Mouse (Mus musculus): ENCODE measurements around the gene Ctu2. TPM values are rescaled to one million over a fixed set of nuclear protein-coding genes. Genes with fewer than 3 reads are reported as not detected.

Gene Ctu2
- polyA plus RNA-seq, 3 experiments from 2014 or later: 8.1 to 12.5 (median 9.3) TPM

- no peak for ATAC-seq
These were observed 21.2 kb downstream of the Ctu2 start for GRCm38 (mm10) chr8:122497016-122497734.

GRCm38 (mm10) chr8:122497912-122498311 lies 22.0 kb downstream of the Ctu2 start:
- no peak for ATAC-seq

GRCm38 (mm10) chr8:122500856-122501255 lies 24.9 kb downstream of the Ctu2 start:
- peak; percentile 82 for ATAC-seq

- ATAC-seq: no peak
These were observed 35.6 kb downstream of the Ctu2 start for GRCm38 (mm10) chr8:122511552-122511951.

GRCm38 (mm10) chr8:122512392-122512791 lies 36.4 kb downstream of the Ctu2 start:
- no peak for ATAC-seq

GRCm38 (mm10) chr8:122515699-122516098 lies 39.8 kb downstream of the Ctu2 start:
- ATAC-seq: no peak

- ATAC-seq: no peak
These were observed 41.7 kb downstream of the Ctu2 start for GRCm38 (mm10) chr8:122517541-122518190.

- no peak for ATAC-seq
These were observed 44.7 kb downstream of the Ctu2 start for GRCm38 (mm10) chr8:122520611-122521010.

GRCm38 (mm10) chr8:122522796-122523651 lies 47.1 kb downstream of the Ctu2 start:
- no peak for ATAC-seq

GRCm38 (mm10) chr8:122523652-122524360 lies 47.9 kb downstream of the Ctu2 start:
- ATAC-seq: no peak

GRCm38 (mm10) chr8:122524506-122524905 lies 48.6 kb downstream of the Ctu2 start:
- no peak for ATAC-seq

GRCm38 (mm10) chr8:122525004-122525403 lies 49.1 kb downstream of the Ctu2 start:
- ATAC-seq: no peak

- ATAC-seq: no peak
These were observed 50.1 kb downstream of the Ctu2 start for GRCm38 (mm10) chr8:122526084-122526483.

- ATAC-seq: no peak
These were observed 50.7 kb downstream of the Ctu2 start for GRCm38 (mm10) chr8:122526526-122527170.

GRCm38 (mm10) chr8:122527937-122528336 lies 52.0 kb downstream of the Ctu2 start:
- ATAC-seq: no peak

GRCm38 (mm10) chr8:122529159-122529558 lies 53.2 kb downstream of the Ctu2 start:
- ATAC-seq: no peak

GRCm38 (mm10) chr8:122531312-122531711 lies 55.4 kb downstream of the Ctu2 start:
- ATAC-seq: no peak

Other genes starting within 250 kb of the Ctu2 start
- gene Zfpm1, start 194.0 kb upstream of the Ctu2 start, polyA plus RNA-seq (2017; shearing (Covaris generic)): 1 to 10 TPM in 2 of 3 experiments, under 1 TPM in 1; 0.65 to 2.6 (median 1.3) TPM
- gene Trhr2, start 115.4 kb upstream of the Ctu2 start, polyA plus RNA-seq (2017; shearing (Covaris generic)): not detected
- 10 to 100 TPM; 12.0 to 16.0 (median 13.0) TPM for gene Zc3h18, start 99.5 kb upstream of the Ctu2 start, polyA plus RNA-seq (2017; shearing (Covaris generic))
- gene Il17c, start 54.1 kb upstream of the Ctu2 start, polyA plus RNA-seq (2017; shearing (Covaris generic)): under 1 TPM in 1 of 3 experiments, not detected in 2; 0.64 TPM
- 100 to 1,000 TPM; 664 to 875 (median 733) TPM for gene Cyba, start 43.2 kb upstream of the Ctu2 start, polyA plus RNA-seq (2017; shearing (Covaris generic))
- gene Mvd, start 32.7 kb upstream of the Ctu2 start, polyA plus RNA-seq (2017; shearing (Covaris generic)): 10 to 100 TPM in 2 of 3 experiments, 1 to 10 TPM in 1; 6.6 to 15.3 (median 12.7) TPM
- 10 to 100 TPM in 1 of 3 experiments, 1 to 10 TPM in 2; 2.6 to 13.9 (median 3.9) TPM for gene Snai3, start 15.4 kb upstream of the Ctu2 start, polyA plus RNA-seq (2017; shearing (Covaris generic))
- 10 to 100 TPM; 30.5 to 56.1 (median 31.2) TPM for gene Rnf166, start 79 bp upstream of the Ctu2 start, polyA plus RNA-seq (2017; shearing (Covaris generic))
- 10 to 100 TPM; 12.9 to 16.2 (median 14.5) TPM for gene Piezo1, start 75.2 kb downstream of the Ctu2 start, polyA plus RNA-seq (2017; shearing (Covaris generic))
- 10 to 100 TPM; 11.5 to 19.8 (median 11.7) TPM for gene Cdt1, start 91.9 kb downstream of the Ctu2 start, polyA plus RNA-seq (2017; shearing (Covaris generic))
- 100 to 1,000 TPM; 168 to 215 (median 192) TPM for gene Aprt, start 100.8 kb downstream of the Ctu2 start, polyA plus RNA-seq (2017; shearing (Covaris generic))
- 10 to 100 TPM in 2 of 3 experiments, 1 to 10 TPM in 1; 8.3 to 11.6 (median 10.6) TPM for gene Galns, start 135.3 kb downstream of the Ctu2 start, polyA plus RNA-seq (2017; shearing (Covaris generic))
- 10 to 100 TPM; 57.7 to 82.5 (median 80.6) TPM for gene Trappc2l, start 135.5 kb downstream of the Ctu2 start, polyA plus RNA-seq (2017; shearing (Covaris generic))
- gene Pabpn1l, start 146.6 kb downstream of the Ctu2 start, polyA plus RNA-seq (2017; shearing (Covaris generic)): not detected
- gene Cbfa2t3, start 223.0 kb downstream of the Ctu2 start, polyA plus RNA-seq (2017; shearing (Covaris generic)): under 1 TPM; 0.31 to 0.54 (median 0.52) TPM